Mouse (Mus musculus) lung, postnatal 0 days (tissue): ENCODE measurements around the gene Cdkal1.

Experiments used
- CTCF ChIP-seq: IDR thresholded peaks from 2 replicates; pipeline ENCODE4 v1.5.1; 2016; ENCODE audit warnings: antibody characterized with exemption, mild to moderate bottlenecking
- EP300 ChIP-seq: IDR thresholded peaks from 2 replicates; pipeline ENCODE4 v1.6.1; 2016; ENCODE audit warnings: antibody characterized with exemption, mild to moderate bottlenecking, control low read depth

- no peak for TF ChIP-seq CTCF
- no peak for TF ChIP-seq EP300
Measured at GRCm38 (mm10) chr13:29169356-29169755, 686.1 kb downstream of the Cdkal1 start.
